Mouse (Mus musculus) bone marrow macrophage, adult 2 months (primary cell): ENCODE data around the gene Lpcat3.

Experiments
- CTCF ChIP-seq: IDR thresholded peaks from 2 replicates; pipeline ENCODE4 v1.5.1; 2012; ENCODE audit warnings: low read depth, mild to moderate bottlenecking, low read length, moderate library complexity
- POLR2A ChIP-seq: IDR thresholded peaks from 2 replicates; pipeline ENCODE4 v1.6.1; 2012; ENCODE audit warnings: mild to moderate bottlenecking, low read depth, low read length, borderline replicate concordance

- no peak for TF ChIP-seq CTCF
- no peak for TF ChIP-seq POLR2A
Measured at GRCm38 (mm10) chr6:124683591-124684417, 21.0 kb downstream of the Lpcat3 start.
